Mouse (Mus musculus): ENCODE data around the gene Rnf114. TPM values are rescaled to one million over a fixed set of nuclear protein-coding genes. Genes with fewer than 3 reads are reported as not detected.

The Rnf114 gene
- total RNA-seq, 1 experiment, result 48.1 TPM

DNA sequence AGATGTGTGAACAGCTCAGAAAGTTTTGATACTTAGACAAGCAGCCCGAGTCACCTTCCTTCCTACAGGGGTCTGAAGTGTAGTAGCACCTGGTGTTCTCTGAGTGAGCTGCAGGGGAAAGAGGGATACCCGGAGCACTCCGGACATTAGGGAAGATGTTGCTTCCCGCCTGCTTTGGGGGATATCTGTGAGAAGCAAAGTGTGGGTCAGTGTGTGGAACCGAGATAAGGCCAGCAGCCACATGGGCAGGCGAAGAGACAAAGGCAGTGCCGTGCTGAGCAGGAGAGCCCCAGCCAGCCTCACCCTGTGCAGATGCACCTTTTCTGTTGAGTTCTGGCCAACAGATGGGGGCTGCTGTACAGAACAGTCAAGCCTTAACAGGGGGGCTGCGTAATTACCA, 44.8 kb upstream of the Rnf114 start:
- Histone ChIP-seq H3K4me1 (ENCODE audit: control insufficient read depth in 2 of 2, insufficient read depth in 2 of 2, low read length in 2 of 2, poor library complexity in 1 of 2) (peaks cover 0 to 15% of the 10 kb centered on the region in 2 experiments; a peak in 3 of 4 replicates), H3K36me3 (ENCODE audit: control insufficient read depth, insufficient read depth, low read length, poor library complexity, severe bottlenecking) (peaks cover 40% of the 10 kb centered on the region), H3K9me3 (ENCODE audit: control insufficient read depth, insufficient read depth, low read depth, low read length) (no peaks in the 10 kb centered on the region), H3K27ac (ENCODE audit: insufficient read depth, low read depth, low read length, poor library complexity, severe bottlenecking) (no peak overlapping the region), H3K4me3 (ENCODE audit: insufficient read depth in 1 of 2, low read depth in 1 of 2, low read length in 2 of 2, poor library complexity in 1 of 2, severe bottlenecking in 1 of 2) (no peak overlapping the region), H3K9ac (ENCODE audit: insufficient read depth, low read depth, low read length, poor library complexity, severe bottlenecking) (no peak overlapping the region)
- in situ Hi-C loops (cut with MboI; ENCODE audit: low sequenced_read_pairs in 2 of 2, unreplicated experiment in 2 of 2), result no loop called here
- TF ChIP-seq HCFC1 (IDR thresholded peaks at IDR 0.05; ENCODE audit: borderline replicate concordance, insufficient read depth, low read length) (no peak), MAFK (IDR thresholded peaks at IDR 0.05; ENCODE audit: insufficient read depth, low read depth, low read length) (no peak), CHD2 (IDR thresholded peaks at IDR 0.05; ENCODE audit: low read depth, low read length) (no peak), ZNF384 (IDR thresholded peaks at IDR 0.05; ENCODE audit: low read depth, low read length) (no peak), ZC3H11A (IDR thresholded peaks at IDR 0.05; ENCODE audit: borderline replicate concordance, low read depth, low read length) (no peak)
- DNase-seq (ENCODE audit: low read depth, low spot score), result no peak

- in situ Hi-C loops (cut with MboI; ENCODE audit: low sequenced_read_pairs in 2 of 2, unreplicated experiment in 2 of 2), result no loop called here
- DNase-seq (ENCODE audit: low read depth, low spot score), result no peak
- H3K4me3 ChIP-seq (ENCODE audit: insufficient read depth in 1 of 2, low read depth in 1 of 2, low read length in 2 of 2, poor library complexity in 1 of 2, severe bottlenecking in 1 of 2), result no peak overlapping the region
- H3K9me3 ChIP-seq (ENCODE audit: control insufficient read depth, insufficient read depth, low read depth, low read length), result no peaks in the 10 kb centered on the region
- peaks cover 0 to 15% of the 10 kb centered on the region in 2 experiments; a peak in 2 of 4 replicates for H3K4me1 ChIP-seq (ENCODE audit: control insufficient read depth in 2 of 2, insufficient read depth in 2 of 2, low read length in 2 of 2, poor library complexity in 1 of 2)
- no peak overlapping the region for H3K27ac ChIP-seq (ENCODE audit: insufficient read depth, low read depth, low read length, poor library complexity, severe bottlenecking)
- H3K9ac ChIP-seq (ENCODE audit: insufficient read depth, low read depth, low read length, poor library complexity, severe bottlenecking), result peak overlapping the region; percentile 9; the same call in 1 of the 2 replicates
- H3K36me3 ChIP-seq (ENCODE audit: control insufficient read depth, insufficient read depth, low read length, poor library complexity, severe bottlenecking), result peaks cover 44% of the 10 kb centered on the region
- TF ChIP-seq CHD2 (IDR thresholded peaks at IDR 0.05; ENCODE audit: low read depth, low read length), result no peak
- TF ChIP-seq ZNF384 (IDR thresholded peaks at IDR 0.05; ENCODE audit: low read depth, low read length), result no peak
Observed at GRCm38 (mm10) chr2:167449331-167450275, 42.8 kb upstream of the Rnf114 start.

DNA sequence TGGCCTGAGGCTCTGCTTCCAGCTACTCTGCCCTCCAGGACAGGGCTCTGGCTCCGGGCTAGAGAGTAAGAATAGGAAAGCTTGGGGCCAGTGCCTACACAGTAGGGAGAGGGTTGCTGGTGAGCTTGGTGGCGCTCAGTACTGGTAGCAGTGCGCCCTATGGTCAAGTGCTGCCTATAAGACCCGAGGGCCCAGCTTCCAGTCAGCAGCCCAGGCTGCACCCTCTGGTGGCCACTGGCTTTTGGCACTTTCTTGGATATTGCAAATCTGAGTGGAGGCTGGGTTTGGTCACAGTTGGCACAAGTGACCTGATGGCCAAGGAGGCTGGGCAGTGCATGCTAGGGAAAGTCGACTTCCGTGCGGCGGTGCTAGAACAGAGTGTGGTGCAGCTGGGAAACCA, 41.8 kb upstream of the Rnf114 start:
- peaks cover 40% of the 10 kb centered on the region for H3K36me3 ChIP-seq (ENCODE audit: control insufficient read depth, insufficient read depth, low read length, poor library complexity, severe bottlenecking)
- TF ChIP-seq ZNF384 (IDR thresholded peaks at IDR 0.05; ENCODE audit: low read depth, low read length) (no peak), HCFC1 (IDR thresholded peaks at IDR 0.05; ENCODE audit: borderline replicate concordance, insufficient read depth, low read length) (no peak), CHD2 (IDR thresholded peaks at IDR 0.05; ENCODE audit: low read depth, low read length) (no peak)
- H3K4me1 ChIP-seq (ENCODE audit: control insufficient read depth in 2 of 2, insufficient read depth in 2 of 2, low read length in 2 of 2, poor library complexity in 1 of 2), result peaks cover 0 to 6% of the 10 kb centered on the region in 2 experiments; a peak in 2 of 4 replicates
- in situ Hi-C loops (cut with MboI; ENCODE audit: low sequenced_read_pairs in 2 of 2, unreplicated experiment in 2 of 2), result no loop called here
- DNase-seq (ENCODE audit: low read depth, low spot score), result no peak
- H3K9ac ChIP-seq (ENCODE audit: insufficient read depth, low read depth, low read length, poor library complexity, severe bottlenecking), result no peak overlapping the region
- H3K4me3 ChIP-seq (ENCODE audit: insufficient read depth in 1 of 2, low read depth in 1 of 2, low read length in 2 of 2, poor library complexity in 1 of 2, severe bottlenecking in 1 of 2), result no peak overlapping the region
- no peak overlapping the region for H3K27ac ChIP-seq (ENCODE audit: insufficient read depth, low read depth, low read length, poor library complexity, severe bottlenecking)
- no peaks in the 10 kb centered on the region for H3K9me3 ChIP-seq (ENCODE audit: control insufficient read depth, insufficient read depth, low read depth, low read length)

DNA sequence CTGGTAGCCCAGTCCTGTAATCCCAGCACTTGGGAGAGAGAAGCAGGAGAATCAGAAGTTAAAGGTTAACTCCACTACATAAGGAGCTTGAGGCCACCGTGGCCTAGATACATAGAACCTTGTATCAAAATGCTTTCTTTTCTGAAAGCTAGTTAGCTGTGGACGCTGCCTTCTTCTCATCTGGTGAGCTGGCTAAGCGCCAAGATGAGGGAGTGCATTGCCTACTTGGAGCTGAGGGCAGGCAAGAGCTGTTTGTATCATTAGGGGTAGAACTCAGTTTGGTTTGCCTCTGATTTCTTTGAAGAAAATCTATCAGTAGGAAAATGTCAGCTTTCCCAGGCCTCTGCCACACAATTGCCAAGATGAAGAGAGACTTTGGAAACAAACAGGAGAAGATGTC, 38.6 kb upstream of the Rnf114 start:
- TF ChIP-seq ZNF384 (IDR thresholded peaks at IDR 0.05; ENCODE audit: low read depth, low read length) (no peak), HCFC1 (IDR thresholded peaks at IDR 0.05; ENCODE audit: borderline replicate concordance, insufficient read depth, low read length) (no peak), ZC3H11A (IDR thresholded peaks at IDR 0.05; ENCODE audit: borderline replicate concordance, low read depth, low read length) (no peak), CHD2 (IDR thresholded peaks at IDR 0.05; ENCODE audit: low read depth, low read length) (no peak), MAFK (IDR thresholded peaks at IDR 0.05; ENCODE audit: insufficient read depth, low read depth, low read length) (no peak)
- DNase-seq (ENCODE audit: low read depth, low spot score), result no peak
- no peak overlapping the region for H3K4me3 ChIP-seq (ENCODE audit: insufficient read depth in 1 of 2, low read depth in 1 of 2, low read length in 2 of 2, poor library complexity in 1 of 2, severe bottlenecking in 1 of 2)
- H3K9me3 ChIP-seq (ENCODE audit: control insufficient read depth, insufficient read depth, low read depth, low read length), result no peaks in the 10 kb centered on the region
- peaks cover 0 to 4% of the 10 kb centered on the region in 2 experiments; a peak in 1 of 4 replicates for H3K4me1 ChIP-seq (ENCODE audit: control insufficient read depth in 2 of 2, insufficient read depth in 2 of 2, low read length in 2 of 2, poor library complexity in 1 of 2)
- H3K36me3 ChIP-seq (ENCODE audit: control insufficient read depth, insufficient read depth, low read length, poor library complexity, severe bottlenecking), result peaks cover 45% of the 10 kb centered on the region
- H3K27ac ChIP-seq (ENCODE audit: insufficient read depth, low read depth, low read length, poor library complexity, severe bottlenecking), result no peak overlapping the region
- H3K9ac ChIP-seq (ENCODE audit: insufficient read depth, low read depth, low read length, poor library complexity, severe bottlenecking), result no peak overlapping the region
- in situ Hi-C loops (cut with MboI; ENCODE audit: low sequenced_read_pairs in 2 of 2, unreplicated experiment in 2 of 2), result no loop called here

All from ES-E14 (cell line).